Mouse (Mus musculus): Measurements from ENCODE around the gene Tnk1. TPM values are rescaled to one million over a fixed set of nuclear protein-coding genes. Genes with fewer than 3 reads are reported as not detected.
"Not testable (repeated sequence)": the region's sequence is repeated elsewhere in the genome, so short reads cannot be mapped to it uniquely, and the experiment has no call there.

Gene Tnk1
- total and polyA plus RNA-seq, 3 experiments, result 0.82 to 9.0 (median 0.95) TPM

GRCm38 (mm10) chr11:69872451-69872850 lies 13.9 kb upstream of the Tnk1 start:
- peaks cover 16% of the 10 kb centered on the region for H3K4me1 ChIP-seq (ENCODE audit: insufficient read depth, low read depth, low read length)
- ATAC-seq (ENCODE audit: extremely low read depth, insufficient number of reproducible peaks, low FRiP score, poor library complexity, severe bottlenecking) (no peak), DNase-seq (ENCODE audit: low spot score) (no peak)
- TF ChIP-seq POLR2AphosphoS5 (IDR thresholded peaks at IDR 0.05; ENCODE audit: insufficient replicate concordance, low read depth, low read length) (no peak), CTCF (IDR thresholded peaks at IDR 0.05; ENCODE audit: low read depth, low read length) (no peak), GATA2 (IDR thresholded peaks at IDR 0.05; ENCODE audit: borderline replicate concordance, low read depth, low read length) (no peak), TAL1 (conservative IDR thresholded peaks at IDR 0.05; ENCODE audit: low read depth, low read length) (no peak), GATA1 (IDR thresholded peaks at IDR 0.05; ENCODE audit: borderline replicate concordance, low read length) (no peak)
- no peak overlapping the region for H3K4me3 ChIP-seq (ENCODE audit: low read depth, low read length)
- no peaks in the 10 kb centered on the region for H3K9me3 ChIP-seq (replicated peaks)
- no peaks in the 10 kb centered on the region for H3K36me3 ChIP-seq (replicated peaks)
- peaks cover 26% of the 10 kb centered on the region for H3K27me3 ChIP-seq (ENCODE audit: insufficient read depth, low read length)

GRCm38 (mm10) chr11:69871822-69872221 lies 13.3 kb upstream of the Tnk1 start:
- peaks cover 16% of the 10 kb centered on the region for H3K4me1 ChIP-seq (ENCODE audit: insufficient read depth, low read depth, low read length)
- no peaks in the 10 kb centered on the region for H3K36me3 ChIP-seq (replicated peaks)
- no peak overlapping the region for H3K4me3 ChIP-seq (ENCODE audit: low read depth, low read length)
- no peaks in the 10 kb centered on the region for H3K9me3 ChIP-seq (replicated peaks)
- ATAC-seq (ENCODE audit: extremely low read depth, insufficient number of reproducible peaks, low FRiP score, poor library complexity, severe bottlenecking) (no peak), DNase-seq (ENCODE audit: low spot score) (no peak)
- H3K27me3 ChIP-seq (ENCODE audit: insufficient read depth, low read length), result peaks cover 32% of the 10 kb centered on the region
- no peak for TF ChIP-seq TAL1 (conservative IDR thresholded peaks at IDR 0.05; ENCODE audit: low read depth, low read length)
- no peak for TF ChIP-seq GATA2 (IDR thresholded peaks at IDR 0.05; ENCODE audit: borderline replicate concordance, low read depth, low read length)

GRCm38 (mm10) chr11:69870289-69871069 lies 11.9 kb upstream of the Tnk1 start:
- Histone ChIP-seq H3K4me3 (ENCODE audit: low read depth, low read length) (no peak overlapping the region), H3K36me3 (replicated peaks) (no peaks in the 10 kb centered on the region), H3K4me1 (ENCODE audit: insufficient read depth, low read depth, low read length) (peaks cover 8% of the 10 kb centered on the region; the same call in 1 of the 2 replicates), H3K27me3 (ENCODE audit: insufficient read depth, low read length) (peaks cover 43% of the 10 kb centered on the region), H3K9me3 (replicated peaks) (no peaks in the 10 kb centered on the region)
- DNase-seq (ENCODE audit: low spot score), result no peak
- ATAC-seq (ENCODE audit: extremely low read depth, insufficient number of reproducible peaks, low FRiP score, poor library complexity, severe bottlenecking), result no peak
- TF ChIP-seq CTCF (IDR thresholded peaks at IDR 0.05; ENCODE audit: low read depth, low read length) (no peak), TAL1 (conservative IDR thresholded peaks at IDR 0.05; ENCODE audit: low read depth, low read length) (no peak)

GRCm38 (mm10) chr11:69867335-69867734 lies 8.8 kb upstream of the Tnk1 start:
- Histone ChIP-seq H3K36me3 (replicated peaks) (no peaks in the 10 kb centered on the region), H3K4me3 (ENCODE audit: low read depth, low read length) (no peak overlapping the region), H3K27me3 (ENCODE audit: insufficient read depth, low read length) (peaks cover 39% of the 10 kb centered on the region), H3K4me1 (ENCODE audit: insufficient read depth, low read depth, low read length) (peaks cover 12% of the 10 kb centered on the region), H3K9me3 (replicated peaks) (no peaks in the 10 kb centered on the region)
- ATAC-seq (ENCODE audit: extremely low read depth, insufficient number of reproducible peaks, low FRiP score, poor library complexity, severe bottlenecking), result no peak
- TF ChIP-seq GATA2 (IDR thresholded peaks at IDR 0.05; ENCODE audit: borderline replicate concordance, low read depth, low read length) (no peak), GATA1 (IDR thresholded peaks at IDR 0.05; ENCODE audit: borderline replicate concordance, low read length) (no peak)
- DNase-seq (ENCODE audit: low spot score), result no peak

- no peak overlapping the region for H3K4me3 ChIP-seq (ENCODE audit: low read depth, low read length)
- no peaks in the 10 kb centered on the region for H3K9me3 ChIP-seq (replicated peaks)
- H3K4me1 ChIP-seq (ENCODE audit: insufficient read depth, low read depth, low read length), result peaks cover 12% of the 10 kb centered on the region
- H3K36me3 ChIP-seq (replicated peaks), result no peaks in the 10 kb centered on the region
- DNase-seq (ENCODE audit: low spot score) (no peak), ATAC-seq (ENCODE audit: extremely low read depth, insufficient number of reproducible peaks, low FRiP score, poor library complexity, severe bottlenecking) (no peak)
- TF ChIP-seq POLR2AphosphoS5 (IDR thresholded peaks at IDR 0.05; ENCODE audit: insufficient replicate concordance, low read depth, low read length), result no peak
- TF ChIP-seq TAL1 (conservative IDR thresholded peaks at IDR 0.05; ENCODE audit: low read depth, low read length), result no peak
- TF ChIP-seq GATA2 (IDR thresholded peaks at IDR 0.05; ENCODE audit: borderline replicate concordance, low read depth, low read length), result no peak
- no peak for TF ChIP-seq CTCF (IDR thresholded peaks at IDR 0.05; ENCODE audit: low read depth, low read length)
- TF ChIP-seq GATA1 (IDR thresholded peaks at IDR 0.05; ENCODE audit: borderline replicate concordance, low read length), result no peak
- peaks cover 33% of the 10 kb centered on the region for H3K27me3 ChIP-seq (ENCODE audit: insufficient read depth, low read length)
Measured at GRCm38 (mm10) chr11:69865561-69865960, 7.0 kb upstream of the Tnk1 start.

- TF ChIP-seq TAL1 (conservative IDR thresholded peaks at IDR 0.05; ENCODE audit: low read depth, low read length) (no peak), GATA1 (IDR thresholded peaks at IDR 0.05; ENCODE audit: borderline replicate concordance, low read length) (no peak), CTCF (IDR thresholded peaks at IDR 0.05; ENCODE audit: low read depth, low read length) (no peak), POLR2AphosphoS5 (IDR thresholded peaks at IDR 0.05; ENCODE audit: insufficient replicate concordance, low read depth, low read length) (no peak), GATA2 (IDR thresholded peaks at IDR 0.05; ENCODE audit: borderline replicate concordance, low read depth, low read length) (no peak)
- peaks cover 36% of the 10 kb centered on the region for H3K27me3 ChIP-seq (ENCODE audit: insufficient read depth, low read length)
- peaks cover 12% of the 10 kb centered on the region for H3K4me1 ChIP-seq (ENCODE audit: insufficient read depth, low read depth, low read length)
- no peaks in the 10 kb centered on the region for H3K9me3 ChIP-seq (replicated peaks)
- H3K4me3 ChIP-seq (ENCODE audit: low read depth, low read length), result no peak overlapping the region
- ATAC-seq (ENCODE audit: extremely low read depth, insufficient number of reproducible peaks, low FRiP score, poor library complexity, severe bottlenecking) (no peak), DNase-seq (ENCODE audit: low spot score) (no peak)
- H3K36me3 ChIP-seq (replicated peaks), result no peaks in the 10 kb centered on the region
Measured at GRCm38 (mm10) chr11:69864138-69864860, 5.8 kb upstream of the Tnk1 start.

- not testable (repeated sequence) for H3K4me3 ChIP-seq (ENCODE audit: low read depth, low read length); ATAC-seq (ENCODE audit: extremely low read depth, insufficient number of reproducible peaks, low FRiP score, poor library complexity, severe bottlenecking); H3K9me3 ChIP-seq (replicated peaks); DNase-seq (ENCODE audit: low spot score); H3K36me3 ChIP-seq (replicated peaks)
- Histone ChIP-seq H3K27me3 (ENCODE audit: insufficient read depth, low read length) (peaks cover 36% of the 10 kb centered on the region), H3K4me1 (ENCODE audit: insufficient read depth, low read depth, low read length) (peaks cover 12% of the 10 kb centered on the region)
Measured at GRCm38 (mm10) chr11:69863729-69864128, 5.2 kb upstream of the Tnk1 start.

All from G1E (cell line).